Mouse (Mus musculus): Measurements from ENCODE around the gene Trim2. TPM values are rescaled to one million over a fixed set of nuclear protein-coding genes. Genes with fewer than 3 reads are reported as not detected.

The Trim2 gene
- polyA plus RNA-seq, 1 experiment from 2014 or later: 32.6 TPM

DNA sequence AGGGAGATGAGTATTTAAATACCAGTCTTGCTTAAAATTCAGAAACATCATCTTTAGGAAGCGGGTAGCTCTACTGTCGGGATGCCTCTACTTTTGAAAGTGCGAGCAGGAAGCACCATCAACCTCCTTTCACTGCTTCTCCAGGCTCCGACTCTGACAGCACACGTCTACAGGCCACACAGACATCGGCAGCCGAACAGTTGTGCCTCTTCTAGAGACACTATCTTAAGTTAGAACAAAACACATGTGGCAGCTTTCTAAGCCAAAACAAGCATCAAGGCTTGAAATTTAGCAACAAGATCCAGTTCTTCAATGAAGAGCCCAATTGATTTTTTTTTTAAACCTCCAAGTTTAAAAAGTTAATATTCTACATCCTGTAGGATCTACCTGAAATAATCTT, 188.5 kb downstream of the Trim2 start:
- ATAC-seq (ENCODE audit: low FRiP score, low TSS enrichment): no peak
- no peaks in the 10 kb centered on the region for H3K4me1 ChIP-seq (ENCODE audit: control insufficient read depth, insufficient read depth, low read length)

More for the DNA sequence above, 188.5 kb downstream of the Trim2 start:
- H3K27me3 ChIP-seq (ENCODE audit: control insufficient read depth, insufficient read depth, low read length): no peaks in the 10 kb centered on the region
- H3K4me2 ChIP-seq (replicated peaks; ENCODE audit: low read depth, low read length): no peak overlapping the region
- H3K27ac ChIP-seq (ENCODE audit: low read depth, low read length): no peak overlapping the region
- H3K9me3 ChIP-seq (ENCODE audit: control insufficient read depth, low read length): no peaks in the 10 kb centered on the region
- no peak overlapping the region for H3K9ac ChIP-seq (ENCODE audit: low read depth, low read length)
- no peak overlapping the region for H3K4me3 ChIP-seq (ENCODE audit: low read length)
- H3K36me3 ChIP-seq (ENCODE audit: control insufficient read depth, insufficient read depth, low read length): no peaks in the 10 kb centered on the region
- 82% methylated on average over 7 of the region's 7 CpGs for WGBS

Other genes with a start within 250 kb of the Trim2 start
- 19.9 and 22.1 TPM in 2 replicates for gene Mnd1, start 151.1 kb downstream of the Trim2 start, polyA plus RNA-seq (2014; fragmentation: Nextera tagmentation; extraction: Ambion mirVana)
- gene Gm6525, start 132.8 kb downstream of the Trim2 start, polyA plus RNA-seq (2014; fragmentation: Nextera tagmentation; extraction: Ambion mirVana): 0.44 and 1.1 TPM in 2 replicates
- gene Fhdc1, start 173.6 kb upstream of the Trim2 start, polyA plus RNA-seq (2014; fragmentation: Nextera tagmentation; extraction: Ambion mirVana): 0.87 and 4.4 TPM in 2 replicates

Measured in kidney, embryonic 14.5 days (tissue).